Mouse (Mus musculus): ENCODE data around the gene Notch1. TPM values are rescaled to one million over a fixed set of nuclear protein-coding genes. Genes with fewer than 3 reads are reported as not detected.
A peak's percentile ranks its signal among the peaks of the same experiment; 100 is the strongest.

Notch1 gene
- total and polyA plus RNA-seq, 2 experiments: 6.2 to 9.7 TPM

- Histone ChIP-seq H3K79me2 (ENCODE audit: control insufficient read depth, insufficient read depth, low read length) (peaks cover 30% of the 10 kb centered on the region; the same call in 1 of the 2 replicates), H3K4me1 (ENCODE audit: control insufficient read depth, insufficient read depth, low read length) (peaks cover 37% of the 10 kb centered on the region), H3K27ac (replicated peaks; ENCODE audit: insufficient read depth, low read depth, low read length) (0 out of 2 replicates have a peak overlapping the region, but pooled peaks have one; percentile 11), H3K27me3 (ENCODE audit: control insufficient read depth, insufficient read depth, low read length) (no peaks in the 10 kb centered on the region), H3K4me3 (ENCODE audit: insufficient read depth, low read depth, low read length) (no peak overlapping the region), H3K9ac (ENCODE audit: low read depth, low read length) (no peak overlapping the region), H3K36me3 (ENCODE audit: control insufficient read depth, insufficient read depth, low read length) (peaks cover 40% of the 10 kb centered on the region)
- WGBS: 67% methylated on average over 6 of the region's 6 CpGs
- no peak for DNase-seq (ENCODE audit: extremely low read depth, low read depth, low spot score)
- no peak for TF ChIP-seq POLR2A (IDR thresholded peaks at IDR 0.05; ENCODE audit: extremely low read depth, insufficient read depth, low read length)
- TF ChIP-seq CTCF (IDR thresholded peaks at IDR 0.05; ENCODE audit: low read depth, low read length): no peak
Measured at GRCm38 (mm10) chr2:26439671-26440070, 76.8 kb downstream of the Notch1 start.

- no peak for DNase-seq (ENCODE audit: extremely low read depth, low read depth, low spot score)
- peaks cover 46% of the 10 kb centered on the region for H3K4me1 ChIP-seq (ENCODE audit: control insufficient read depth, insufficient read depth, low read length)
- no peak overlapping the region for H3K4me3 ChIP-seq (ENCODE audit: insufficient read depth, low read depth, low read length)
- TF ChIP-seq POLR2A (IDR thresholded peaks at IDR 0.05; ENCODE audit: extremely low read depth, insufficient read depth, low read length): no peak
- TF ChIP-seq CTCF (IDR thresholded peaks at IDR 0.05; ENCODE audit: low read depth, low read length): no peak
- H3K27me3 ChIP-seq (ENCODE audit: control insufficient read depth, insufficient read depth, low read length): no peaks in the 10 kb centered on the region
- peaks cover 52% of the 10 kb centered on the region for H3K36me3 ChIP-seq (ENCODE audit: control insufficient read depth, insufficient read depth, low read length)
- 66% methylated on average over 7 of the region's 7 CpGs for WGBS
- H3K9ac ChIP-seq (ENCODE audit: low read depth, low read length): peak overlapping the region; percentile 40
- H3K79me2 ChIP-seq (ENCODE audit: control insufficient read depth, insufficient read depth, low read length): peaks cover 30% of the 10 kb centered on the region; the same call in 1 of the 2 replicates
- peak overlapping the region; percentile 58 for H3K27ac ChIP-seq (replicated peaks; ENCODE audit: insufficient read depth, low read depth, low read length)
Measured at GRCm38 (mm10) chr2:26438373-26438772, 78.1 kb downstream of the Notch1 start.

GRCm38 (mm10) chr2:26437221-26437620 is 79.2 kb downstream of the Notch1 start:
- H3K36me3 ChIP-seq (ENCODE audit: control insufficient read depth, insufficient read depth, low read length): peaks cover 61% of the 10 kb centered on the region
- H3K27ac ChIP-seq (replicated peaks; ENCODE audit: insufficient read depth, low read depth, low read length): peak overlapping the region; percentile 68
- H3K4me3 ChIP-seq (ENCODE audit: insufficient read depth, low read depth, low read length): no peak overlapping the region
- H3K79me2 ChIP-seq (ENCODE audit: control insufficient read depth, insufficient read depth, low read length): peaks cover 30% of the 10 kb centered on the region; the same call in 1 of the 2 replicates
- H3K9ac ChIP-seq (ENCODE audit: low read depth, low read length): no peak overlapping the region
- DNase-seq (ENCODE audit: extremely low read depth, low read depth, low spot score): peak; percentile 77
- WGBS: 13% methylated on average over 4 of the region's 4 CpGs
- H3K4me1 ChIP-seq (ENCODE audit: control insufficient read depth, insufficient read depth, low read length): peaks cover 46% of the 10 kb centered on the region
- H3K27me3 ChIP-seq (ENCODE audit: control insufficient read depth, insufficient read depth, low read length): no peaks in the 10 kb centered on the region
- TF ChIP-seq CTCF (IDR thresholded peaks at IDR 0.05; ENCODE audit: low read depth, low read length) (no peak), POLR2A (IDR thresholded peaks at IDR 0.05; ENCODE audit: extremely low read depth, insufficient read depth, low read length) (no peak)

GRCm38 (mm10) chr2:26434791-26435572 is 81.5 kb downstream of the Notch1 start:
- DNase-seq (ENCODE audit: extremely low read depth, low read depth, low spot score): peak; percentile 96
- H3K36me3 ChIP-seq (ENCODE audit: control insufficient read depth, insufficient read depth, low read length): peaks cover 63% of the 10 kb centered on the region
- 30% methylated on average over 7 of the region's 7 CpGs for WGBS

GRCm38 (mm10) chr2:26429851-26430250 is 86.6 kb downstream of the Notch1 start:
- 46% methylated on average over 5 of the region's 5 CpGs for WGBS

More at GRCm38 (mm10) chr2:26434791-26435572, 81.5 kb downstream of the Notch1 start:
- no peak overlapping the region; the same call in 1 of the 2 replicates for H3K9ac ChIP-seq (ENCODE audit: low read depth, low read length)
- H3K4me3 ChIP-seq (ENCODE audit: insufficient read depth, low read depth, low read length): no peak overlapping the region
- no peak for TF ChIP-seq POLR2A (IDR thresholded peaks at IDR 0.05; ENCODE audit: extremely low read depth, insufficient read depth, low read length)
- TF ChIP-seq CTCF (IDR thresholded peaks at IDR 0.05; ENCODE audit: low read depth, low read length): no peak
- H3K27me3 ChIP-seq (ENCODE audit: control insufficient read depth, insufficient read depth, low read length): no peaks in the 10 kb centered on the region
- H3K4me1 ChIP-seq (ENCODE audit: control insufficient read depth, insufficient read depth, low read length): peaks cover 46% of the 10 kb centered on the region
- H3K79me2 ChIP-seq (ENCODE audit: control insufficient read depth, insufficient read depth, low read length): peaks cover 21% of the 10 kb centered on the region; the same call in 1 of the 2 replicates
- H3K27ac ChIP-seq (replicated peaks; ENCODE audit: insufficient read depth, low read depth, low read length): peak overlapping the region; percentile 75

More at GRCm38 (mm10) chr2:26429851-26430250, 86.6 kb downstream of the Notch1 start:
- DNase-seq (ENCODE audit: extremely low read depth, low read depth, low spot score): peak; percentile 89
- Histone ChIP-seq H3K27ac (replicated peaks; ENCODE audit: insufficient read depth, low read depth, low read length) (no peak overlapping the region), H3K27me3 (ENCODE audit: control insufficient read depth, insufficient read depth, low read length) (no peaks in the 10 kb centered on the region), H3K9ac (ENCODE audit: low read depth, low read length) (no peak overlapping the region), H3K4me1 (ENCODE audit: control insufficient read depth, insufficient read depth, low read length) (peaks cover 12% of the 10 kb centered on the region), H3K36me3 (ENCODE audit: control insufficient read depth, insufficient read depth, low read length) (peaks cover 79% of the 10 kb centered on the region), H3K4me3 (ENCODE audit: insufficient read depth, low read depth, low read length) (no peak overlapping the region), H3K79me2 (ENCODE audit: control insufficient read depth, insufficient read depth, low read length) (peaks cover 13% of the 10 kb centered on the region; the same call in 1 of the 2 replicates)
- peak; percentile 63 for TF ChIP-seq CTCF (IDR thresholded peaks at IDR 0.05; ENCODE audit: low read depth, low read length)
- TF ChIP-seq POLR2A (IDR thresholded peaks at IDR 0.05; ENCODE audit: extremely low read depth, insufficient read depth, low read length): no peak
